Mouse (Mus musculus) thymus, adult 2 months (tissue): ENCODE data around the gene Dbp.
A peak's percentile ranks its signal among the peaks of the same experiment; 100 is the strongest.

Experiments used
- CTCF ChIP-seq: fragments of 200-500 bp; IDR thresholded peaks from 2 replicates; pipeline ENCODE4 v1.5.1; 2012; ENCODE audit warnings: mild to moderate bottlenecking, control low read depth, low read length, moderate library complexity, borderline replicate concordance; ENCODE audit not compliant: control insufficient read depth, poor library complexity, insufficient read depth; ENCODE audit errors: extremely low read depth
- POLR2A ChIP-seq: fragments of 200-500 bp; IDR thresholded peaks from 2 replicates; pipeline ENCODE4 v1.6.1; 2012; ENCODE audit warnings: mild to moderate bottlenecking, low read length, control low read depth, moderate library complexity; ENCODE audit not compliant: control insufficient read depth, poor library complexity, insufficient read depth; ENCODE audit errors: extremely low read depth

- TF ChIP-seq CTCF (peak; percentile 75; the same call in 1 of the 2 replicates), POLR2A (no peak)
Measured at GRCm38 (mm10) chr7:45730727-45731431, 26.0 kb downstream of the Dbp start.
